Mouse (Mus musculus): ENCODE measurements around the gene Dapk1.

- TF ChIP-seq EP300 (IDR thresholded peaks at IDR 0.05; ENCODE audit: insufficient read depth, low read depth, low read length) (no peak), CTCF (IDR thresholded peaks at IDR 0.05) (no peak), POLR2A (IDR thresholded peaks at IDR 0.05; ENCODE audit: insufficient read depth, low read depth, low read length) (no peak)
These were observed 60.9 kb downstream of the Dapk1 start for GRCm38 (mm10) chr13:60662493-60663177.

Data from heart, adult 2 months (tissue).